Mouse (Mus musculus): ENCODE data around the gene Eif4a1.

- TF ChIP-seq EP300 (optimal IDR thresholded peaks at IDR 0.05) = no peak
- TF ChIP-seq CTCF (IDR thresholded peaks at IDR 0.05; ENCODE audit: low read depth) = no peak
Measured at GRCm38 (mm10) chr11:69645860-69646259, 26.4 kb downstream of the Eif4a1 start.

All from stomach, postnatal 0 days (tissue).